Mouse (Mus musculus): Measurements from ENCODE around the gene Dmgdh. TPM values are rescaled to one million over a fixed set of nuclear protein-coding genes. Genes with fewer than 3 reads are reported as not detected.

Dmgdh gene
- polyA plus RNA-seq, 2 experiments: 0.05 TPM; not detected in 1

GRCm38 (mm10) chr13:93772279-93772636 is 98.0 kb downstream of the Dmgdh start:
- WGBS: 40% methylated on average over 8 of the region's 8 CpGs
- Histone ChIP-seq H3K27ac (replicated peaks; ENCODE audit: low read depth, low read length) (0 out of 2 replicates have a peak overlapping the region, but pooled peaks have one; percentile 88), H3K4me3 (replicated peaks; ENCODE audit: low read length) (peak overlapping the region; percentile 74), H3K9me3 (ENCODE audit: control insufficient read depth, low read length) (no peaks in the 10 kb centered on the region), H3K4me1 (ENCODE audit: control insufficient read depth, insufficient read depth, low read length) (peaks cover 8% of the 10 kb centered on the region), H3K27me3 (ENCODE audit: control insufficient read depth, insufficient read depth, low read length) (no peaks in the 10 kb centered on the region), H3K4me2 (replicated peaks; ENCODE audit: low read depth, low read length, severe bottlenecking) (peak overlapping the region; percentile 95), H3K9ac (ENCODE audit: low read depth, low read length, severe bottlenecking) (peak overlapping the region; percentile 89), H3K36me3 (ENCODE audit: control insufficient read depth, insufficient read depth, low read length) (no peaks in the 10 kb centered on the region)
- DNase-seq (ENCODE audit: low spot score) (no peak), ATAC-seq (ENCODE audit: low FRiP score, low read depth) (peak; percentile 11)
- TF ChIP-seq POLR2A (IDR thresholded peaks at IDR 0.05; ENCODE audit: borderline replicate concordance, extremely low read depth, insufficient read depth, insufficient read length): no peak

GRCm38 (mm10) chr13:93772861-93773260 is 98.6 kb downstream of the Dmgdh start:
- Histone ChIP-seq H3K4me1 (ENCODE audit: control insufficient read depth, insufficient read depth, low read length) (peaks cover 8% of the 10 kb centered on the region), H3K27me3 (ENCODE audit: control insufficient read depth, insufficient read depth, low read length) (no peaks in the 10 kb centered on the region), H3K36me3 (ENCODE audit: control insufficient read depth, insufficient read depth, low read length) (no peaks in the 10 kb centered on the region), H3K27ac (replicated peaks; ENCODE audit: low read depth, low read length) (no peak overlapping the region), H3K4me3 (replicated peaks; ENCODE audit: low read length) (0 out of 2 replicates have a peak overlapping the region, but pooled peaks have one; percentile 74), H3K4me2 (replicated peaks; ENCODE audit: low read depth, low read length, severe bottlenecking) (peak overlapping the region; percentile 95), H3K9me3 (ENCODE audit: control insufficient read depth, low read length) (no peaks in the 10 kb centered on the region), H3K9ac (ENCODE audit: low read depth, low read length, severe bottlenecking) (no peak overlapping the region)
- WGBS: 33% methylated on average over 7 of the region's 7 CpGs
- no peak for TF ChIP-seq POLR2A (IDR thresholded peaks at IDR 0.05; ENCODE audit: borderline replicate concordance, extremely low read depth, insufficient read depth, insufficient read length)
- DNase-seq (ENCODE audit: low spot score): no peak
- no peak for ATAC-seq (ENCODE audit: low FRiP score, low read depth)

GRCm38 (mm10) chr13:93773704-93774315 is 99.6 kb downstream of the Dmgdh start:
- no peak for TF ChIP-seq POLR2A (IDR thresholded peaks at IDR 0.05; ENCODE audit: borderline replicate concordance, extremely low read depth, insufficient read depth, insufficient read length)
- DNase-seq (ENCODE audit: low spot score) (no peak), ATAC-seq (ENCODE audit: low FRiP score, low read depth) (no peak)
- Histone ChIP-seq H3K36me3 (ENCODE audit: control insufficient read depth, insufficient read depth, low read length) (no peaks in the 10 kb centered on the region), H3K4me2 (replicated peaks; ENCODE audit: low read depth, low read length, severe bottlenecking) (no peak overlapping the region), H3K4me3 (replicated peaks; ENCODE audit: low read length) (no peak overlapping the region), H3K27ac (replicated peaks; ENCODE audit: low read depth, low read length) (no peak overlapping the region), H3K4me1 (ENCODE audit: control insufficient read depth, insufficient read depth, low read length) (peaks cover 8% of the 10 kb centered on the region), H3K9me3 (ENCODE audit: control insufficient read depth, low read length) (no peaks in the 10 kb centered on the region), H3K9ac (ENCODE audit: low read depth, low read length, severe bottlenecking) (no peak overlapping the region), H3K27me3 (ENCODE audit: control insufficient read depth, insufficient read depth, low read length) (no peaks in the 10 kb centered on the region)
- 46% methylated on average over 7 of the region's 7 CpGs for WGBS

GRCm38 (mm10) chr13:93782823-93783222 is 108.6 kb downstream of the Dmgdh start:
- no peak overlapping the region for H3K4me2 ChIP-seq (replicated peaks; ENCODE audit: low read depth, low read length, severe bottlenecking)
- H3K4me1 ChIP-seq (ENCODE audit: control insufficient read depth, insufficient read depth, low read length): 0 out of 2 replicates have a peak, but pooled peaks cover under 1% of the 10 kb centered on the region
- H3K9me3 ChIP-seq (ENCODE audit: control insufficient read depth, low read length): no peaks in the 10 kb centered on the region
- H3K4me3 ChIP-seq (replicated peaks; ENCODE audit: low read length): no peak overlapping the region
- no peak overlapping the region for H3K9ac ChIP-seq (ENCODE audit: low read depth, low read length, severe bottlenecking)
- DNase-seq (ENCODE audit: low spot score) (no peak), ATAC-seq (ENCODE audit: low FRiP score, low read depth) (no peak)
- no peaks in the 10 kb centered on the region for H3K36me3 ChIP-seq (ENCODE audit: control insufficient read depth, insufficient read depth, low read length)
- H3K27me3 ChIP-seq (ENCODE audit: control insufficient read depth, insufficient read depth, low read length): no peaks in the 10 kb centered on the region
- WGBS: 80% methylated on average over 5 of the region's 5 CpGs
- no peak for TF ChIP-seq POLR2A (IDR thresholded peaks at IDR 0.05; ENCODE audit: borderline replicate concordance, extremely low read depth, insufficient read depth, insufficient read length)
- no peak overlapping the region for H3K27ac ChIP-seq (replicated peaks; ENCODE audit: low read depth, low read length)

GRCm38 (mm10) chr13:93785329-93785728 is 111.1 kb downstream of the Dmgdh start:
- 71% methylated on average over 3 of the region's 3 CpGs for WGBS

More at GRCm38 (mm10) chr13:93785329-93785728, 111.1 kb downstream of the Dmgdh start:
- ATAC-seq (ENCODE audit: low FRiP score, low read depth) (no peak), DNase-seq (ENCODE audit: low spot score) (no peak)
- Histone ChIP-seq H3K4me1 (ENCODE audit: control insufficient read depth, insufficient read depth, low read length) (0 out of 2 replicates have a peak, but pooled peaks cover 7% of the 10 kb centered on the region), H3K9me3 (ENCODE audit: control insufficient read depth, low read length) (no peaks in the 10 kb centered on the region), H3K36me3 (ENCODE audit: control insufficient read depth, insufficient read depth, low read length) (no peaks in the 10 kb centered on the region), H3K27ac (replicated peaks; ENCODE audit: low read depth, low read length) (no peak overlapping the region), H3K4me2 (replicated peaks; ENCODE audit: low read depth, low read length, severe bottlenecking) (no peak overlapping the region), H3K9ac (ENCODE audit: low read depth, low read length, severe bottlenecking) (no peak overlapping the region), H3K4me3 (replicated peaks; ENCODE audit: low read length) (no peak overlapping the region), H3K27me3 (ENCODE audit: control insufficient read depth, insufficient read depth, low read length) (no peaks in the 10 kb centered on the region)
- no peak for TF ChIP-seq POLR2A (IDR thresholded peaks at IDR 0.05; ENCODE audit: borderline replicate concordance, extremely low read depth, insufficient read depth, insufficient read length)
